Mouse (Mus musculus) liver, embryonic 14.5 days (tissue): ENCODE data around the gene Cryab. TPM values are rescaled to one million over a fixed set of nuclear protein-coding genes. Genes with fewer than 3 reads are reported as not detected.
A peak's percentile ranks its signal among the peaks of the same experiment; 100 is the strongest.

Experiments
- ATAC-seq: fragments of 200-750 bp; cut with Nextera tagmentation; 2 replicates; pipeline ENCODE4 v1.8.0; 2017; ENCODE audit warnings: moderate number of reproducible peaks, mild to moderate bottlenecking, moderate library complexity; ENCODE audit not compliant: insufficient read depth
- DNase-seq, 3 experiments: peaks; one replicate each; pipeline ENCODE4 v3.0.0-alpha.2; 2012 to 2013; ENCODE audit warnings: low read depth in 3 of 3, low spot score in 3 of 3
- H3K27ac ChIP-seq: fragments of 300-500 bp; sonication (generic); 2 replicates; pipeline ENCODE4 v1.5.1; 2014; ENCODE audit warnings: moderate library complexity, mild to moderate bottlenecking, control low read depth, inconsistent platforms
- H3K27me3 ChIP-seq: fragments of 300-500 bp; sonication (generic); 2 replicates; pipeline ENCODE4 v1.6.1; 2014; ENCODE audit warnings: mild to moderate bottlenecking, low read length, moderate library complexity; ENCODE audit not compliant: control insufficient read depth, insufficient read depth
- H3K36me3 ChIP-seq: fragments of 300-500 bp; sonication (generic); replicated peaks from 2 replicates; pipeline ENCODE4 v1.6.1; 2014; ENCODE audit warnings: low read depth; ENCODE audit not compliant: control insufficient read depth, insufficient read depth
- H3K4me1 ChIP-seq, 2 experiments: fragments of 200-500 bp in 1 of 2; fragments of 300-500 bp in 1 of 2; sonication (generic) in 1 of 2; replicated peaks; 2 replicates each; pipeline ENCODE4 v1.6.1; 2012 to 2014; ENCODE audit warnings: antibody characterized with exemption in 1 of 2, inconsistent platforms in 1 of 2, low read length in 1 of 2; ENCODE audit not compliant: control insufficient read depth in 2 of 2, insufficient read depth in 2 of 2
- H3K4me2 ChIP-seq: fragments of 300-500 bp; sonication (generic); 2 replicates; pipeline ENCODE4 v1.6.1; 2014; ENCODE audit warnings: low read depth, mild to moderate bottlenecking, control low read depth, moderate library complexity
- H3K4me3 ChIP-seq, 2 experiments: fragments of 200-500 bp in 1 of 2; fragments of 300-500 bp in 1 of 2; sonication (generic) in 1 of 2; 2 replicates each; pipeline ENCODE4 v1.5.1; 2012 to 2014; ENCODE audit warnings: low read depth in 2 of 2, low read length in 2 of 2, mild to moderate bottlenecking in 2 of 2, control low read depth in 1 of 2, inconsistent platforms in 1 of 2, moderate library complexity in 1 of 2; ENCODE audit not compliant: insufficient read depth in 1 of 2
- H3K9ac ChIP-seq: fragments of 300-500 bp; sonication (generic); replicated peaks from 2 replicates; pipeline ENCODE4 v1.6.1; 2014; ENCODE audit warnings: mild to moderate bottlenecking, control low read depth, moderate library complexity
- H3K9me3 ChIP-seq: fragments of 300-500 bp; sonication (generic); 2 replicates; pipeline ENCODE4 v1.6.1; 2016; ENCODE audit warnings: low read length, mixed read lengths; ENCODE audit not compliant: control insufficient read depth
- CTCF ChIP-seq: IDR thresholded peaks from 2 replicates; pipeline ENCODE4 v1.5.1; 2016; ENCODE audit warnings: antibody characterized with exemption, low read depth, control low read depth
- EP300 ChIP-seq: IDR thresholded peaks from 2 replicates; pipeline ENCODE4 v1.6.1; 2016; ENCODE audit warnings: antibody characterized with exemption, low read depth
- WGBS: fragments of 180-500 bp; shearing (Covaris S2); extraction: QIAGEN DNeasy Blood & Tissue Kit; methylation state at CpG from one replicate; pipeline ENCODE4 v1.1.7; 2014; ENCODE audit not compliant: insufficient replicate concordance; 5-methylcytosine and 5-hydroxymethylcytosine counted together
- polyA plus RNA-seq, 2 experiments: library from polyadenylated mRNA; depleted of rRNA in 1 of 2; stranded (reverse) in 1 of 2; unstranded in 1 of 2; fragments of >200 nt; fragmentation: Nextera tagmentation in 1 of 2; extraction: Ambion mirVana in 1 of 2; gene quantifications; 2 replicates each; pipeline versions ENCODE4 v1.2.1 to v1.2.3; 2012 to 2014

Cryab gene
- polyA plus RNA-seq, 2 experiments, result 2.7 to 4.5 TPM

- H3K4me3 ChIP-seq, result no peak overlapping the region
- ATAC-seq (no peak), DNase-seq (no peak)
- 58% methylated on average over 6 of the region's 6 CpGs for WGBS
- no peaks in the 10 kb centered on the region; the same call in 1 of the 2 replicates for H3K27me3 ChIP-seq
- no peaks in the 10 kb centered on the region for H3K4me1 ChIP-seq
- TF ChIP-seq CTCF, result no peak
- no peak for TF ChIP-seq EP300
- H3K27ac ChIP-seq, result no peak overlapping the region
- no peak overlapping the region for H3K4me2 ChIP-seq
- H3K9ac ChIP-seq, result no peak overlapping the region
- H3K9me3 ChIP-seq, result no peaks in the 10 kb centered on the region
- H3K36me3 ChIP-seq, result no peaks in the 10 kb centered on the region
Observed at GRCm38 (mm10) chr9:50761520-50762243, 10.6 kb downstream of the Cryab start.

GRCm38 (mm10) chr9:50763331-50763730, 12.2 kb downstream of the Cryab start:
- Histone ChIP-seq H3K4me1 (peaks cover 3 to 5% of the 10 kb centered on the region in 2 experiments; a peak in 3 of 4 replicates), H3K27ac (no peak overlapping the region), H3K4me2 (no peak overlapping the region), H3K4me3 (no peak overlapping the region), H3K9ac (no peak overlapping the region), H3K36me3 (no peaks in the 10 kb centered on the region), H3K27me3 (no peaks in the 10 kb centered on the region; the same call in 1 of the 2 replicates), H3K9me3 (no peaks in the 10 kb centered on the region)
- ATAC-seq (no peak), DNase-seq (no peak)
- 65% methylated on average over 1 of the region's 1 CpGs for whole genome bisulfite sequencing
- no peak for TF ChIP-seq EP300
- peak; percentile 61 for TF ChIP-seq CTCF

GRCm38 (mm10) chr9:50767531-50768106, 16.5 kb downstream of the Cryab start:
- Histone ChIP-seq H3K9ac (peak overlapping the region; percentile 78), H3K27me3 (no peaks in the 10 kb centered on the region), H3K4me1 (peaks cover 15% of the 10 kb centered on the region in 2 experiments), H3K27ac (peak overlapping the region; percentile 74), H3K9me3 (no peaks in the 10 kb centered on the region), H3K4me3 (peak overlapping the region; percentile 63 to 88), H3K36me3 (peaks cover 6% of the 10 kb centered on the region), H3K4me2 (peak overlapping the region; percentile 92)
- TF ChIP-seq EP300 (no peak), CTCF (no peak)
- WGBS, result 4% methylated on average over 17 of the region's 17 CpGs
- peak; percentile 19 for ATAC-seq
- no peak for DNase-seq

GRCm38 (mm10) chr9:50768107-50769002, 17.2 kb downstream of the Cryab start, which contains the start of gene Fdxacb1:
TSS of gene Fdxacb1 (plus strand) at chr9:50768236.
- 3% methylated on average over 59 of the region's 59 CpGs for WGBS
- DNase-seq (peak; percentile 98), ATAC-seq (peak; percentile 98)
- Histone ChIP-seq H3K9ac (peak within 1 kb of the TSS; percentile 78), H3K4me1 (peaks cover 15 to 17% of the 10 kb centered on the region in 2 experiments), H3K27ac (peak within 1 kb of the TSS; percentile 74), H3K4me3 (peak within 1 kb of the TSS; percentile 63 to 88), H3K4me2 (peak within 1 kb of the TSS; percentile 92), H3K9me3 (no peaks in the 10 kb centered on the region), H3K36me3 (peaks cover 6% of the 10 kb centered on the region), H3K27me3 (no peaks in the 10 kb centered on the region)
- TF ChIP-seq EP300 (peak; percentile 36; the same call in 1 of the 2 replicates), CTCF (peak; percentile 89)
